11 mouse cellular contexts compared by ENCODE assay signal in the genomic region with DNA sequence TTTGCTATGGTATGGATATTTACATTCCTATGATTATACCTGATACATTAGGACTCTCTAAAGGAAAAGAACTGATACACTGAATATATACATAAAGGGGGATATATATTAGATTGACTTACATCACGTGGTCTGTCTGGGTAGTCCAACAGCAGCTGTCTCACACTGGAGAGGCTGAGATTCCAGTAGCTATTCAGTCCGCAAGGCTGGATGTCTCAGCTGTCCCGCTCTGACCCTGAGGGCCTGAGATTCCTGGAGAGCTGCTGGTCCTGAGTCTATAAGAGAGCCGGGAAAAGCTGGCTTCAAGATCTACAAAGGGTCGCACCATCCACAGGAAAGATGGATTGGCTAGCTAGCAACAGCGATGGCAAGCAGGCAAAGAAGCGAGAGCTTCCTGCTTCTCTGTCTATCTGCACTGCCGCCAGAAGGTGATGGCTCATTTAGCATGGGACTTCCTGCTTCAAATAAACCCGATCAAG. TPM values are rescaled to one million over a fixed set of nuclear protein-coding genes. Genes with fewer than 3 reads are reported as not detected.
DNase-seq lines count a peak whose midpoint lies in the region; ATAC-seq and TF ChIP-seq lines count a peak whose summit lies in the region.
"Had no signal": no experiment of that assay in that cellular context is flagged by ENCODE, and none has a peak within 500 bp of the region (broad histone marks: within the 10 kb centered on the region; RNA-seq: fewer than 3 reads in every experiment).

A gene (minus strand): TSS at position 429 of the 479 bp plus-strand sequence.

- H3K4me3 ChIP-seq in limb, embryonic 13.5 days = no peak within 1 kb of the TSS
- no peak within 1 kb of the TSS for H3K4me3 ChIP-seq in limb, embryonic 10.5 days
- no peak within 1 kb of the TSS for H3K4me3 ChIP-seq in gastrocnemius, adult 2 months
- no peak within 1 kb of the TSS for H3K4me3 ChIP-seq in limb, embryonic 14.5 days (replicated peaks; ENCODE audit: low read length)
- H3K4me3 ChIP-seq in heart, adult 2 months = no peak within 1 kb of the TSS
- H3K4me3 ChIP-seq: hindbrain, embryonic 10.5 days had no signal

- no peaks in the 10 kb centered on the region for H3K9me3 ChIP-seq in limb, embryonic 13.5 days
- no peaks in the 10 kb centered on the region for H3K9me3 ChIP-seq in limb, embryonic 10.5 days (replicated peaks)
- H3K9me3 ChIP-seq in limb, embryonic 14.5 days (ENCODE audit: control insufficient read depth, low read length) = no peaks in the 10 kb centered on the region
- H3K9me3 ChIP-seq: hindbrain, embryonic 10.5 days had no signal

- TF ChIP-seq EP300 in heart, adult 2 months (IDR thresholded peaks at IDR 0.05; ENCODE audit: insufficient read depth, low read depth, low read length) = no peak

- intact Hi-C loops in gastrocnemius, adult 2 months (cut with DNase I) = no loop called here
- intact Hi-C loops in heart, adult 2 months (cut with DNase I) = loop anchor here (5.0 kb wide), 2 partner anchors 41 to 56 kb away; no protein-coding TSS in a partner anchor

- no peak for TF ChIP-seq CTCF in gastrocnemius, adult 2 months (IDR thresholded peaks at IDR 0.05)
- no peak for TF ChIP-seq CTCF in heart, adult 2 months (IDR thresholded peaks at IDR 0.05)

- no peak for DNase-seq in adrenal gland, postnatal 4 days (ENCODE audit: low spot score in 2 of 2)
- no peak for DNase-seq in adrenal gland, postnatal 36 days
- DNase-seq in limb, embryonic 10.5 days (ENCODE audit: low spot score) = no peak
- no peak for DNase-seq in gastrocnemius, adult 2 months
- peak; percentile 43 for DNase-seq in limb, embryonic 14.5 days (ENCODE audit: low spot score)
- DNase-seq in retina, postnatal 1 day = no peak
- no peak for DNase-seq in heart, adult 2 months
- DNase-seq: B cell, adult 2 months had no signal

- 73% methylated on average over 9 of the region's 9 CpGs for WGBS in limb, embryonic 13.5 days
- WGBS in limb, embryonic 10.5 days = 73% methylated on average over 9 of the region's 9 CpGs
- WGBS in limb, embryonic 14.5 days = 72% methylated on average over 9 of the region's 9 CpGs
- WGBS in heart, adult 2 months = 70% methylated on average over 9 of the region's 9 CpGs

- no peak within 1 kb of the TSS for H3K4me2 ChIP-seq in limb, embryonic 13.5 days (replicated peaks)
- no peak within 1 kb of the TSS for H3K4me2 ChIP-seq in limb, embryonic 14.5 days (replicated peaks; ENCODE audit: low read depth, low read length, severe bottlenecking)

- H3K9ac ChIP-seq in limb, embryonic 13.5 days = no peak within 1 kb of the TSS
- no peak within 1 kb of the TSS for H3K9ac ChIP-seq in limb, embryonic 14.5 days (ENCODE audit: low read depth, low read length, severe bottlenecking)
- H3K9ac ChIP-seq in heart, adult 2 months (ENCODE audit: low read depth, low read length) = no peak within 1 kb of the TSS

- no peaks in the 10 kb centered on the region for H3K36me3 ChIP-seq in limb, embryonic 13.5 days
- no peaks in the 10 kb centered on the region for H3K36me3 ChIP-seq in limb, embryonic 10.5 days
- no peaks in the 10 kb centered on the region for H3K36me3 ChIP-seq in limb, embryonic 14.5 days (ENCODE audit: control insufficient read depth, insufficient read depth, low read length)
- H3K36me3 ChIP-seq in heart, adult 2 months (ENCODE audit: control insufficient read depth, insufficient read depth, low read length) = no peaks in the 10 kb centered on the region
- H3K36me3 ChIP-seq: hindbrain, embryonic 10.5 days had no signal

- no peaks in the 10 kb centered on the region for H3K27me3 ChIP-seq in limb, embryonic 13.5 days
- no peaks in the 10 kb centered on the region for H3K27me3 ChIP-seq in limb, embryonic 10.5 days (ENCODE audit: low read depth, poor library complexity, severe bottlenecking)
- H3K27me3 ChIP-seq in limb, embryonic 14.5 days (ENCODE audit: control insufficient read depth, insufficient read depth, low read length) = no peaks in the 10 kb centered on the region
- no peaks in the 10 kb centered on the region for H3K27me3 ChIP-seq in heart, adult 2 months (ENCODE audit: control insufficient read depth, insufficient read depth, low read length)

- H3K27ac ChIP-seq in limb, embryonic 13.5 days = no peak within 1 kb of the TSS
- no peak within 1 kb of the TSS for H3K27ac ChIP-seq in limb, embryonic 10.5 days
- H3K27ac ChIP-seq in gastrocnemius, adult 2 months = no peak within 1 kb of the TSS
- no peak within 1 kb of the TSS for H3K27ac ChIP-seq in limb, embryonic 14.5 days (replicated peaks; ENCODE audit: low read depth, low read length)
- H3K27ac ChIP-seq in heart, adult 2 months = no peak within 1 kb of the TSS
- H3K27ac ChIP-seq: hindbrain, embryonic 10.5 days had no signal

- peaks cover 17% of the 10 kb centered on the region for H3K4me1 ChIP-seq in limb, embryonic 13.5 days
- peaks cover 12% of the 10 kb centered on the region for H3K4me1 ChIP-seq in limb, embryonic 10.5 days
- peaks cover 12% of the 10 kb centered on the region for H3K4me1 ChIP-seq in limb, embryonic 14.5 days (ENCODE audit: control insufficient read depth, insufficient read depth, low read length)
- no peaks in the 10 kb centered on the region; the same call in 1 of the 2 replicates for H3K4me1 ChIP-seq in heart, adult 2 months (ENCODE audit: control insufficient read depth, insufficient read depth, low read length)

- no peak for TF ChIP-seq POLR2A in limb, embryonic 14.5 days (IDR thresholded peaks at IDR 0.05; ENCODE audit: borderline replicate concordance, extremely low read depth, insufficient read depth, insufficient read length)
- TF ChIP-seq POLR2A in heart, adult 2 months (IDR thresholded peaks at IDR 0.05; ENCODE audit: insufficient read depth, low read depth, low read length) = no peak

- H3K79me2 ChIP-seq in heart, adult 2 months (replicated peaks; ENCODE audit: control insufficient read depth, insufficient read depth, low read length) = no peaks in the 10 kb centered on the region

- ATAC-seq in limb, embryonic 13.5 days (ENCODE audit: low FRiP score, low read depth) = 0 out of 2 replicates have a peak, but pooled peaks have one; percentile 41
- peak; percentile 64 for ATAC-seq in limb, embryonic 14.5 days (ENCODE audit: low FRiP score, low read depth)
- ATAC-seq: activated CD4-positive, CD25-positive, alpha-beta regulatory T cell, adult 4 months had no signal

RNA-seq across cellular contexts. Expression of the gene that starts here (rescaled TPM):
- total RNA-seq in adrenal gland, postnatal 4 days (2021) = 10 to 100 TPM; 14.5 to 15.1 TPM
- 10 to 100 TPM in 1 of 2 experiments, 1 to 10 TPM in 1; 4.9 to 10.2 TPM for total RNA-seq in adrenal gland, postnatal 36 days (2021)
- 6.2 and 7.4 TPM in 2 replicates for polyA plus RNA-seq in limb, embryonic 13.5 days (2015; fragmentation: Nextera tagmentation; extraction: Ambion mirVana)
- 4.7 and 5.5 TPM in 2 replicates for polyA plus RNA-seq in limb, embryonic 10.5 days (2016; fragmentation: Nextera tagmentation; extraction: Ambion mirVana)
- total RNA-seq in gastrocnemius, adult 2 months (2021) = 10 to 100 TPM; 53.3 to 61.6 TPM
- polyA plus RNA-seq in limb, embryonic 14.5 days (2012; rRNA removed) = 9.9 and 10.4 TPM in 2 replicates
- 9.6 and 10.8 TPM in 2 replicates for polyA plus RNA-seq in limb, embryonic 14.5 days (2014; fragmentation: Nextera tagmentation; extraction: Ambion mirVana)
- total RNA-seq in heart, adult 2 months (2021) = 1 to 10 TPM; 3.6 to 4.1 TPM
- 4.7 and 6.7 TPM in 2 replicates for polyA plus RNA-seq in heart, adult 2 months (2012; rRNA removed)
